ENCODE assay signal across 7 mouse cellular contexts in the genomic region with DNA sequence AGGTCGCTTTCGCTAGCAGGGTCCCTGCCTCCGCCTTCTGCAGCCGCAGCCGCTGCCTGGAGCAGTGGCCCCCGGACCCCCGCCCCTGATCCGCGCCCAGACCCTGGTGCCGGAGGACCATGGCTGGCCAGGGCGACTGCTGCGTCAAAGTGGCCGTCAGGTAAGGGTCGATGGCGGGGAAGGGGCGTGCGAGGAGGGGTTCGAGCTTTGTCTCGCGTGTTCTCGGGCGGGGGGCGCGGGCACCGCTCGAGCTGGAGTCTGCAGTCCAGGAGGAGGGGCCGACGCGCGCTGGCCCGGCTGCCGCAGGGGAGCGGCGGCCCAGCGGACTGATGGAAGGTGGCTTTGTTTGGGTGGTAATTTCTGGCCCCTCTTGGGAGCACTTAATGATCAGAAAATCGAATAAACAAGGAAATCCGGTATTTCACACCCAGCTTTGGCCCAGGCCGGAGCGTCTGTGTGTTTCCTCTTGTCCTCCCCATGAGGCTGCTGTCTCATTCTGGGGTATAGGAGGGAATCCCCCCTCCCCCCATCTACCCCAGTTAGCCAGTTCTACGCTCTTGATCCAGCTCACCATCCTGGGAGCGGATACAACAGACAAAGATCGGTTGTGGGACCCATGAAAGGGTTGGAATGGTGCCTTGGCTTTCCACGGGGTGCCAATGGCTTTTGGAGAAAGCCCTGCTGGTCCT. TPM values are rescaled to one million over a fixed set of nuclear protein-coding genes. Genes with fewer than 3 reads are reported as not detected.
A peak's percentile ranks its signal among the peaks of the same experiment; 100 is the strongest.
DNase-seq lines count a peak whose midpoint lies in the region; ATAC-seq and TF ChIP-seq lines count a peak whose summit lies in the region.

No protein-coding gene starts in this region.

- WGBS in bone marrow, adult 2 months: under 1% methylated on average over 43 of the region's 43 CpGs
- 1% methylated on average over 43 of the region's 43 CpGs for WGBS in embryonic facial prominence, embryonic 15.5 days
- 1% methylated on average over 43 of the region's 43 CpGs for WGBS in limb, embryonic 10.5 days

- peak overlapping the region; percentile 96 for H3K27ac ChIP-seq in left cerebral cortex, adult 2 months
- peak overlapping the region; percentile 94 for H3K27ac ChIP-seq in bone marrow, adult 2 months (ENCODE audit: control insufficient read depth, insufficient read depth, low read depth, low read length, poor library complexity)
- H3K27ac ChIP-seq in embryonic facial prominence, embryonic 15.5 days (replicated peaks): 0 out of 2 replicates have a peak overlapping the region, but pooled peaks have one; percentile 25
- H3K27ac ChIP-seq in limb, embryonic 10.5 days: peak overlapping the region; percentile 93

- no peak for TF ChIP-seq POLR2A in bone marrow, adult 2 months (IDR thresholded peaks at IDR 0.05; ENCODE audit: borderline replicate concordance, control insufficient read depth, low read depth, low read length)

- H3K9me3 ChIP-seq in embryonic facial prominence, embryonic 15.5 days (replicated peaks): no peaks in the 10 kb centered on the region
- 0 out of 2 replicates have a peak, but pooled peaks cover 1% of the 10 kb centered on the region for H3K9me3 ChIP-seq in limb, embryonic 10.5 days (replicated peaks)

- peak overlapping the region; percentile 97 for H3K4me2 ChIP-seq in embryonic facial prominence, embryonic 15.5 days (replicated peaks)

- 0 out of 2 replicates have a peak, but pooled peaks have one; percentile 21 for ATAC-seq in embryonic facial prominence, embryonic 15.5 days (ENCODE audit: insufficient number of reproducible peaks, low FRiP score, low TSS enrichment, low read depth)

- H3K36me3 ChIP-seq in embryonic facial prominence, embryonic 15.5 days: no peaks in the 10 kb centered on the region
- no peaks in the 10 kb centered on the region for H3K36me3 ChIP-seq in limb, embryonic 10.5 days

- peak overlapping the region; percentile 63 for H3K4me3 ChIP-seq in left cerebral cortex, adult 2 months
- H3K4me3 ChIP-seq in bone marrow, adult 2 months (replicated peaks; ENCODE audit: control insufficient read depth, low read depth, low read length): peak overlapping the region; percentile 74
- peak overlapping the region; percentile 69 for H3K4me3 ChIP-seq in embryonic facial prominence, embryonic 15.5 days (replicated peaks)
- H3K4me3 ChIP-seq in limb, embryonic 10.5 days: peak overlapping the region; percentile 79

- H3K9ac ChIP-seq in embryonic facial prominence, embryonic 15.5 days: peak overlapping the region; percentile 57

- H3K4me1 ChIP-seq in bone marrow, adult 2 months (ENCODE audit: control insufficient read depth, insufficient read depth, low read length): peaks cover 9% of the 10 kb centered on the region; the same call in 1 of the 2 replicates
- H3K4me1 ChIP-seq in embryonic facial prominence, embryonic 15.5 days: peaks cover 74% of the 10 kb centered on the region
- H3K4me1 ChIP-seq in limb, embryonic 10.5 days: peaks cover 92% of the 10 kb centered on the region

- no peak for DNase-seq in left cerebral cortex, adult 2 months (ENCODE audit: extremely low spot score in 1 of 2, low spot score in 2 of 2)
- DNase-seq in left cerebral cortex, adult 11 months (ENCODE audit: low spot score): no peak
- peak; percentile 83 for DNase-seq in limb, embryonic 10.5 days (ENCODE audit: low spot score)
- peak; percentile 47 to 62 for DNase-seq in natural killer cell, adult 2 months (ENCODE audit: low spot score in 2 of 2)
- DNase-seq in frontal cortex, postnatal 36 days (ENCODE audit: low spot score in 2 of 2): no peak

- intact Hi-C loops in left cerebral cortex, adult 2 months (cut with DNase I): loop anchor here (2.0 to 5.0 kb wide), 2 partner anchors 71 to 79 kb away; a partner anchor contains a TSS

- H3K27me3 ChIP-seq in embryonic facial prominence, embryonic 15.5 days: no peaks in the 10 kb centered on the region
- peaks cover 10% of the 10 kb centered on the region; the same call in 1 of the 2 replicates for H3K27me3 ChIP-seq in limb, embryonic 10.5 days (ENCODE audit: low read depth, poor library complexity, severe bottlenecking)

- TF ChIP-seq CTCF in left cerebral cortex, adult 2 months (IDR thresholded peaks at IDR 0.05): no peak
- TF ChIP-seq CTCF in bone marrow, adult 2 months (IDR thresholded peaks at IDR 0.05; ENCODE audit: control insufficient read depth, insufficient read depth, low read length): no peak

RNA-seq across cellular contexts. Expression of a gene that starts 0.6 kb away (rescaled TPM):
- 10 to 100 TPM; 67.3 to 74.2 TPM for total RNA-seq in left cerebral cortex, adult 2 months (2021)
- polyA plus RNA-seq in bone marrow, adult 2 months (2011; ENCODE audit: insufficient read depth, insufficient read length, low replicate concordance, missing spikeins): 22.5 and 40.5 TPM in 2 replicates
- polyA plus RNA-seq in embryonic facial prominence, embryonic 15.5 days (2015; fragmentation: Nextera tagmentation; extraction: Ambion mirVana): 2.8 TPM in 2 replicates
- polyA plus RNA-seq in limb, embryonic 10.5 days (2016; fragmentation: Nextera tagmentation; extraction: Ambion mirVana): 7.2 and 10.9 TPM in 2 replicates

Comparison
In these comparisons a context has a peak if more than half of its experiments do, and no peak if none do; other contexts are left out.
1. DNase-seq: peak in limb, embryonic 10.5 days (single experiment) and natural killer cell, adult 2 months (2 of 2); none in left cerebral cortex, adult 2 months (0 of 2), left cerebral cortex, adult 11 months (single experiment) and frontal cortex, postnatal 36 days (0 of 2).
2. H3K27ac ChIP-seq: peak in every context shown above with its lines; median percentile 96 in left cerebral cortex, adult 2 months; 94 in bone marrow, adult 2 months; 93 in limb, embryonic 10.5 days; 25 in embryonic facial prominence, embryonic 15.5 days.
3. Peak in every context shown above with its lines, with median percentiles within 50 percentile points of each other: H3K4me3 ChIP-seq.